Mouse (Mus musculus) bone marrow macrophage, adult 2 months (primary cell): ENCODE results near the gene Pigt. TPM values are rescaled to one million over a fixed set of nuclear protein-coding genes. Genes with fewer than 3 reads are reported as not detected.

Source experiments
- H3K27ac ChIP-seq: 2 replicates; pipeline ENCODE4 v1.5.1; 2012; ENCODE audit warnings: low read depth, low read length; ENCODE audit not compliant: insufficient read depth
- H3K4me1 ChIP-seq: 2 replicates; pipeline ENCODE4 v1.6.1; 2012; ENCODE audit warnings: low read length; ENCODE audit not compliant: control insufficient read depth, insufficient read depth
- H3K4me3 ChIP-seq: 2 replicates; pipeline ENCODE4 v1.5.1; 2012; ENCODE audit warnings: mild to moderate bottlenecking, low read length, moderate library complexity; ENCODE audit not compliant: insufficient read depth
- CTCF ChIP-seq: IDR thresholded peaks from 2 replicates; pipeline ENCODE4 v1.5.1; 2012; ENCODE audit warnings: low read depth, mild to moderate bottlenecking, low read length, moderate library complexity
- POLR2A ChIP-seq: IDR thresholded peaks from 2 replicates; pipeline ENCODE4 v1.6.1; 2012; ENCODE audit warnings: mild to moderate bottlenecking, low read depth, low read length, borderline replicate concordance
- polyA plus RNA-seq: library from polyadenylated mRNA; stranded (reverse); fragments of >200 nt; gene quantifications from 2 replicates; pipeline ENCODE4 v1.2.4, GENCODE M21; 2012; ENCODE audit not compliant: missing spikeins, insufficient read depth, insufficient read length

The Pigt gene
- polyA plus RNA-seq, 1 experiment, result 80.9 TPM

DNA sequence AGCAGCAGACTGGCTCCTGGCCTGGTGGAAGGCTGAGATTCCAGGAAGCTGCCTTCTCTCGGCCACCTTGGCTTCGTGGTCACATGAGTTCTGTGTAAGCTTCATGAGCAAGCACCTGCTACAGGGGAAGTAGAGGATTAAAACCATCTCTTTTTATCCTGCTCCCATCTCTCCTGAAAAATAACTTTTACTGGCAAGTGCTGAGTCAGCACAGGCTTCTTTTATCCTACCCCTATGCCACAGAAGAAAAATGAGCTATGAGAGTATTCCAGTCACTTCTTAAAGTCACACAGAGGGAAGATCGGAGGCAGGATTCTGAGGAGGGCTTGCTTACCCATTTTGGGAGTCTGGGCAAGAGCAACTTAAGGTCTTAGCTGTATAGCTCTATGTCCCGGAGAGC lies 39.7 kb downstream of the Pigt start:
- H3K4me3 ChIP-seq, result no peak overlapping the region
- H3K4me1 ChIP-seq, result no peaks in the 10 kb centered on the region
- no peak for TF ChIP-seq POLR2A
- TF ChIP-seq CTCF, result no peak
- no peak overlapping the region for H3K27ac ChIP-seq

DNA sequence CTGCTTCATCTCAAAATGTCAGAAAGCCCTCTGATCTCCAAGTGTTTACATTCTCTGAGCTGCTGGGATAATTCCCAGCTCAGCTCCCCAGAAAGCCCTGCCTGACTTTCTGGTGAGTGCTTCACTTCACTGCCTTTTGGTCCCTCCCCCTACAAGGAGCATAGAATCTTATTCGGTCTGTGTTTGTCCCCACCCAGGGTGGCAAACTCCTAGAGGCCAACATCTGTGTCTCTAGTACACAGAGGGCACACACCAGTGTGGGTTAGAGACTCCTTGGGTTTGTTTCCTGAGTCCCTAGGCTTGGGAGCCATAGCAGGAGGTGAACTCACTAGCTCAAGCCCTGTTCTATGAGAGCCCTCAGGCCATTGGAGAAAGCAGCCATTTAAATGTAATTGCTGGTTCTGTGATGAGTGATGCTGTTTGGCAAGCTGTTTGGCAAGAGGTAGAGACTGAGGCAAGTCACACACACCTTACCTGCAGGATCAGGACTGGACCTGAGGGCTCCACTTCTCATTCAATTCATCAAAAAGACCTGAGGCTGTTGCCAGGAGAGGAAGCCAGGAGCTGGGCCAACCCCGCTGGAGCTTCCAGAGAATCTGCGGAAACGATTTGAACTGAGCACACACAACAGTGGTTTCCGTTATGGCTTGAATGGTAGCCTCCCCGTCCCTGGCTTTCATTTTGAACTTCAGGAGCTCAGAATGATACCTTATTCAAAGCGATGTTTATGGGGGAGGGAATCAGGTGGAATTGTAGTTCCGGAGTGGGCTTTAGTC lies 43.5 kb downstream of the Pigt start:
- Histone ChIP-seq H3K4me1 (no peaks in the 10 kb centered on the region), H3K27ac (no peak overlapping the region), H3K4me3 (no peak overlapping the region)
- TF ChIP-seq CTCF (no peak), POLR2A (no peak)

DNA sequence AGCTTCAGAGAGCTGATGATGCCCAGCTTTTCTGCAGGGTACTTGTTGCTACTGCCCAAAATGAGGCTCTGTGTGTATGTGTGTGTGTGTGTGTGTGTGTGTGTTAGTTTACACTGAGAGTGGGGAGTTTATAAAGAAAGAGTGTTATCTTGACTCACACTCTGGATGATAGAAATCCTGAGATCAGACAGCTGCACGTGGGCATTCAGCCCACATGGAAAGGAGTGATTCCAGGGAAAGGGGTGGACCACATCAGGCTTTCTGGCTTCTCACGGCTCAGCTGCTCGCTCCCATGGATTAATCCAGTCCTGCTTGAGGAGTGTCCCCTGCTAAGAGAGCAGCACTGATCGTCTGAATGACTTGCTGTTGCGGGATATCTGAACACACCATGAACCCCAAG lies 44.8 kb downstream of the Pigt start:
- Histone ChIP-seq H3K4me1 (no peaks in the 10 kb centered on the region), H3K4me3 (no peak overlapping the region), H3K27ac (no peak overlapping the region)
- no peak for TF ChIP-seq POLR2A
- no peak for TF ChIP-seq CTCF

- TF ChIP-seq CTCF, result no peak
- TF ChIP-seq POLR2A, result no peak
- Histone ChIP-seq H3K27ac (no peak overlapping the region), H3K4me1 (no peaks in the 10 kb centered on the region), H3K4me3 (no peak overlapping the region)
These were observed 45.3 kb downstream of the Pigt start for GRCm38 (mm10) chr2:164542598-164542997.

- TF ChIP-seq POLR2A (no peak), CTCF (no peak)
- Histone ChIP-seq H3K4me3 (no peak overlapping the region), H3K27ac (no peak overlapping the region), H3K4me1 (no peaks in the 10 kb centered on the region)
These were observed 46.4 kb downstream of the Pigt start for GRCm38 (mm10) chr2:164543745-164544144.

GRCm38 (mm10) chr2:164544454-164545097 lies 47.3 kb downstream of the Pigt start:
- TF ChIP-seq POLR2A (no peak), CTCF (no peak)
- H3K27ac ChIP-seq, result no peak overlapping the region
- H3K4me1 ChIP-seq, result no peaks in the 10 kb centered on the region
- H3K4me3 ChIP-seq, result no peak overlapping the region

GRCm38 (mm10) chr2:164549338-164549737 lies 52.0 kb downstream of the Pigt start:
- no peak for TF ChIP-seq POLR2A
- no peak for TF ChIP-seq CTCF
- Histone ChIP-seq H3K4me1 (no peaks in the 10 kb centered on the region), H3K27ac (no peak overlapping the region), H3K4me3 (no peak overlapping the region)

DNA sequence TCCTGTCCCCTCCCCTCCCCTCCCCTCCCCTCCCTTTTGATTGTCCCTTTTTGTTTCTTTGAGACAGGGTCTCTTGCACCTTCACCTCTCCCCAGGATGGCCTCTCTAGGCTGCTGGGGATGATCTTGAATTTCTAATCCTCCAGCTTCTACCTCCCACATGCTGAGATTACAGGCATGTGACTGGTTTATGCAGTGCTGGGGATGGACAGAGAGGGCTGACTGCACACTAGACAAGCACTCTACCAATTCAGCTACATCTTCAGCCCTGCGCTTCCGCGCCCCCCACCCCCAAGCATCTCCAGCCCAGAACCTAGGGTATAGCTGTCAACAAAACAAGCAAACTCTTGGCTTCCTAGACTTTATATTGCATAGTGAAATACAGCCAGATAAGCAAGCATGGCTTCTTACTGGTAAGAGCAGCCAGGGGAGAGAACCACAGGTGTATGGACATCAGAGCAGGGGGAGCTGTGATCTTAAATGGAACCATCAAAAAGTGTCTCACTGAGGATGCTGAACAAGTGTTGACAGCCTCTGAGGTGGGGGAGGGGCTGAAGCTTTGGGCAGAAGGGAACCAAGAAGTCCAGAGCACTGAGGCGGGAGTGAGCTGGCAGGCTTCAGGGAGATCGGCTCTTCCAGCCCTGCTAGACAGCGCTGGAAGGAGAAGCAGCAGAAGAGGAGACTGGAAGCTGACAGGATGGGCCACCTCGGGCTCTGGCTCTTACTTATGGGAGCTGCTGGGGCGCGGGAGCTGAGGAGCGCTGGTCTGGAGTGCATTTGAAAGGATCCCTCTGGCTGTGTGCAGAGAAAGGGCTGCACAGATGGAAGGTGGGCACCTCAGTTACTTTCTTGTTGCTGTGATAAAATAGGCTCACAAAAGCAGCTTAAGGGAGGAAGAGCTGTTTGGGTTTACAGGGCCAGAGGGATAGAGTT lies 52.9 kb downstream of the Pigt start:
- TF ChIP-seq POLR2A (no peak), CTCF (no peak)

GRCm38 (mm10) chr2:164550895-164551269 lies 53.6 kb downstream of the Pigt start:
- no peak overlapping the region for H3K27ac ChIP-seq
- no peak overlapping the region for H3K4me3 ChIP-seq
- TF ChIP-seq CTCF (no peak), POLR2A (no peak)
- no peaks in the 10 kb centered on the region for H3K4me1 ChIP-seq

More for the DNA sequence above, 52.9 kb downstream of the Pigt start:
- Histone ChIP-seq H3K4me3 (no peak overlapping the region), H3K27ac (no peak overlapping the region), H3K4me1 (no peaks in the 10 kb centered on the region)

GRCm38 (mm10) chr2:164551502-164551901 lies 54.2 kb downstream of the Pigt start:
- Histone ChIP-seq H3K27ac (no peak overlapping the region), H3K4me3 (no peak overlapping the region), H3K4me1 (no peaks in the 10 kb centered on the region)
- no peak for TF ChIP-seq POLR2A
- no peak for TF ChIP-seq CTCF

Other genes with a start within 250 kb of the Pigt start
- not detected in 2 replicates for gene Svs3b, start 240.9 kb upstream of the Pigt start, polyA plus RNA-seq
- gene Svs4, start 219.1 kb upstream of the Pigt start, polyA plus RNA-seq, result not detected in 2 replicates
- not detected in 2 replicates for gene Svs3a, start 208.3 kb upstream of the Pigt start, polyA plus RNA-seq
- not detected in 2 replicates for gene Svs6, start 180.8 kb upstream of the Pigt start, polyA plus RNA-seq
- not detected in 2 replicates for gene Svs5, start 164.8 kb upstream of the Pigt start, polyA plus RNA-seq
- gene Slpi, start 108.4 kb upstream of the Pigt start, polyA plus RNA-seq, result 2.1 and 2.3 TPM in 2 replicates
- gene Rbpjl, start 94.4 kb upstream of the Pigt start, polyA plus RNA-seq, result not detected in 2 replicates
- gene Matn4, start 92.4 kb upstream of the Pigt start, polyA plus RNA-seq, result not detected in 2 replicates
- gene Sdc4, start 53.6 kb upstream of the Pigt start, polyA plus RNA-seq, result 125 and 132 TPM in 2 replicates
- 33.3 and 33.9 TPM in 2 replicates for gene Sys1, start 40.6 kb upstream of the Pigt start, polyA plus RNA-seq
- not detected in 2 replicates for gene Gm20458, start 36.6 kb upstream of the Pigt start, polyA plus RNA-seq
- not detected in 2 replicates for gene Trp53tg5, start 23.8 kb upstream of the Pigt start, polyA plus RNA-seq
- 67.6 and 75.8 TPM in 2 replicates for gene Dbndd2, start 11.4 kb upstream of the Pigt start, polyA plus RNA-seq
- not detected in 2 replicates for gene Wfdc2, start 64.9 kb downstream of the Pigt start, polyA plus RNA-seq
- not detected in 2 replicates for gene Spint3, start 75.9 kb downstream of the Pigt start, polyA plus RNA-seq
- not detected in 2 replicates for gene Wfdc6a, start 87.9 kb downstream of the Pigt start, polyA plus RNA-seq
- not detected in 2 replicates for gene Eppin, start 96.1 kb downstream of the Pigt start, polyA plus RNA-seq
- not detected in 2 replicates for gene Wfdc6b, start 116.0 kb downstream of the Pigt start, polyA plus RNA-seq
- gene Wfdc8, start 116.1 kb downstream of the Pigt start, polyA plus RNA-seq, result not detected in 2 replicates
- not detected in 2 replicates for gene Wfdc16, start 141.3 kb downstream of the Pigt start, polyA plus RNA-seq
- not detected in 2 replicates for gene Wfdc10, start 158.5 kb downstream of the Pigt start, polyA plus RNA-seq
- not detected in 2 replicates for gene Wfdc9, start 159.1 kb downstream of the Pigt start, polyA plus RNA-seq
- not detected in 2 replicates for gene Wfdc11, start 176.6 kb downstream of the Pigt start, polyA plus RNA-seq
- gene Wfdc13, start 187.6 kb downstream of the Pigt start, polyA plus RNA-seq, result not detected in 2 replicates
- not detected in 2 replicates for gene Spint4, start 201.0 kb downstream of the Pigt start, polyA plus RNA-seq
- gene Spint5, start 217.8 kb downstream of the Pigt start, polyA plus RNA-seq, result not detected in 2 replicates
- gene Wfdc3, start 248.4 kb downstream of the Pigt start, polyA plus RNA-seq, result not detected in 2 replicates
- 33.4 and 33.7 TPM in 2 replicates for gene Dnttip1, start 248.5 kb downstream of the Pigt start, polyA plus RNA-seq